Mouse (Mus musculus) kidney, embryonic 16.5 days (tissue): Measurements from ENCODE around the gene B4galt7. TPM values are rescaled to one million over a fixed set of nuclear protein-coding genes. Genes with fewer than 3 reads are reported as not detected.

Source experiments
- ATAC-seq: fragments of 200-750 bp; cut with Nextera tagmentation; 2 replicates; pipeline ENCODE4 v1.8.0; 2017; ENCODE audit warnings: moderate TSS enrichment; ENCODE audit not compliant: low FRiP score, low TSS enrichment
- H3K27ac ChIP-seq: fragments of 300-500 bp; sonication (generic); 2 replicates; pipeline ENCODE4 v1.5.1; 2014; ENCODE audit warnings: low read length
- H3K27me3 ChIP-seq: fragments of 300-500 bp; sonication (generic); 2 replicates; pipeline ENCODE4 v1.6.1; 2014; ENCODE audit warnings: low read length, control low read depth, mixed read lengths; ENCODE audit not compliant: insufficient read depth
- H3K36me3 ChIP-seq: fragments of 300-500 bp; sonication (generic); 2 replicates; pipeline ENCODE4 v1.6.1; 2014; ENCODE audit warnings: low read length, control low read depth, mixed read lengths; ENCODE audit not compliant: insufficient read depth
- H3K4me1 ChIP-seq: fragments of 300-500 bp; sonication (generic); 2 replicates; pipeline ENCODE4 v1.6.1; 2014; ENCODE audit warnings: low read length, control low read depth, mixed read lengths; ENCODE audit not compliant: insufficient read depth
- H3K4me2 ChIP-seq: fragments of 300-500 bp; sonication (generic); replicated peaks from 2 replicates; pipeline ENCODE4 v1.6.1; 2014; ENCODE audit warnings: low read depth, low read length
- H3K4me3 ChIP-seq: fragments of 300-500 bp; sonication (generic); 2 replicates; pipeline ENCODE4 v1.5.1; 2014; ENCODE audit warnings: mild to moderate bottlenecking, low read length
- H3K9ac ChIP-seq: fragments of 300-500 bp; sonication (generic); replicated peaks from 2 replicates; pipeline ENCODE4 v1.6.1; 2014; ENCODE audit warnings: low read length
- H3K9me3 ChIP-seq: fragments of 300-500 bp; sonication (generic); 2 replicates; pipeline ENCODE4 v1.6.1; 2016; ENCODE audit warnings: low read length, control low read depth
- WGBS: fragments of 180-500 bp; shearing (Covaris S2); extraction: QIAGEN DNeasy Blood & Tissue Kit; methylation state at CpG from one replicate; pipeline ENCODE4 v1.1.7; 2014; 5-methylcytosine and 5-hydroxymethylcytosine counted together
- polyA plus RNA-seq: library from polyadenylated mRNA; unstranded; fragments of >200 nt; fragmentation: Nextera tagmentation; extraction: Ambion mirVana; gene quantifications from 2 replicates; pipeline ENCODE4 v1.2.1, GENCODE M21; 2015

B4galt7 gene
- polyA plus RNA-seq, 1 experiment from 2014 or later, result 20.0 TPM

GRCm38 (mm10) chr13:55650098-55650497 is 50.4 kb downstream of the B4galt7 start:
- Histone ChIP-seq H3K4me1 (no peaks in the 10 kb centered on the region), H3K9me3 (no peaks in the 10 kb centered on the region), H3K36me3 (peaks cover 90% of the 10 kb centered on the region), H3K4me3 (no peak overlapping the region), H3K27ac (no peak overlapping the region), H3K4me2 (no peak overlapping the region), H3K9ac (no peak overlapping the region), H3K27me3 (no peaks in the 10 kb centered on the region)
- ATAC-seq, result no peak
- WGBS, result 89% methylated on average over 12 of the region's 12 CpGs

GRCm38 (mm10) chr13:55650980-55651379 is 51.3 kb downstream of the B4galt7 start:
- 90% methylated on average over 6 of the region's 6 CpGs for WGBS
- Histone ChIP-seq H3K4me1 (no peaks in the 10 kb centered on the region), H3K36me3 (peaks cover 91% of the 10 kb centered on the region), H3K9me3 (no peaks in the 10 kb centered on the region), H3K4me2 (no peak overlapping the region), H3K4me3 (no peak overlapping the region), H3K27ac (no peak overlapping the region), H3K27me3 (no peaks in the 10 kb centered on the region), H3K9ac (no peak overlapping the region)
- no peak for ATAC-seq

Other genes starting within 250 kb of the B4galt7 start
- 127 and 131 TPM in 2 replicates for gene Lman2, start 237.1 kb upstream of the B4galt7 start, polyA plus RNA-seq
- gene Rgs14, start 230.2 kb upstream of the B4galt7 start, polyA plus RNA-seq, result 1.1 and 1.3 TPM in 2 replicates
- gene Slc34a1, start 201.7 kb upstream of the B4galt7 start, polyA plus RNA-seq, result 366 and 385 TPM in 2 replicates
- 0.46 TPM in 1 of 2 replicates, not detected in the other for gene Pfn3, start 184.7 kb upstream of the B4galt7 start, polyA plus RNA-seq
- 0.28 and 0.79 TPM in 2 replicates for gene F12, start 173.1 kb upstream of the B4galt7 start, polyA plus RNA-seq
- gene Grk6, start 154.8 kb upstream of the B4galt7 start, polyA plus RNA-seq, result 17.4 and 25.6 TPM in 2 replicates
- 0.37 and 0.59 TPM in 2 replicates for gene Prr7, start 135.6 kb upstream of the B4galt7 start, polyA plus RNA-seq
- gene Dbn1, start 111.8 kb upstream of the B4galt7 start, polyA plus RNA-seq, result 177 and 194 TPM in 2 replicates
- gene Pdlim7, start 86.2 kb upstream of the B4galt7 start, polyA plus RNA-seq, result 162 and 169 TPM in 2 replicates
- 2.5 TPM in 2 replicates for gene Dok3, start 70.6 kb upstream of the B4galt7 start, polyA plus RNA-seq
- gene Ddx41, start 63.2 kb upstream of the B4galt7 start, polyA plus RNA-seq, result 89.1 and 91.6 TPM in 2 replicates
- 40.2 and 41.2 TPM in 2 replicates for gene Fam193b, start 28.8 kb upstream of the B4galt7 start, polyA plus RNA-seq
- 175 and 177 TPM in 2 replicates for gene Tmed9, start 26.2 kb upstream of the B4galt7 start, polyA plus RNA-seq
- 54.5 and 60.7 TPM in 2 replicates for gene Caml, start 23.1 kb downstream of the B4galt7 start, polyA plus RNA-seq
- 37.5 and 39.7 TPM in 2 replicates for gene Ddx46, start 35.1 kb downstream of the B4galt7 start, polyA plus RNA-seq
- 55.2 and 62.2 TPM in 2 replicates for gene B230219D22Rik, start 93.2 kb downstream of the B4galt7 start, polyA plus RNA-seq
- 97.2 and 99.7 TPM in 2 replicates for gene Txndc15, start 114.8 kb downstream of the B4galt7 start, polyA plus RNA-seq
- gene Pcbd2, start 127.5 kb downstream of the B4galt7 start, polyA plus RNA-seq, result 52.5 and 52.7 TPM in 2 replicates
- 0.16 and 0.18 TPM in 2 replicates for gene Catsper3, start 184.7 kb downstream of the B4galt7 start, polyA plus RNA-seq
- 0.36 and 2.1 TPM in 2 replicates for gene Pitx1, start 236.3 kb downstream of the B4galt7 start, polyA plus RNA-seq